Mouse (Mus musculus) c-Kit-negative CD71-positive TER-119-positive erythroid progenitor cells, embryonic 14.5 days (primary cell): ENCODE measurements around the gene Fblim1.
"Not testable (repeated sequence)": the region's sequence is repeated elsewhere in the genome, so short reads cannot be mapped to it uniquely, and the experiment has no call there.

Experiments used
- DNase-seq: peaks from one replicate; pipeline ENCODE4 v3.0.0-alpha.2; 2013; ENCODE audit warnings: low read depth, low spot score

Fblim1 gene

DNA sequence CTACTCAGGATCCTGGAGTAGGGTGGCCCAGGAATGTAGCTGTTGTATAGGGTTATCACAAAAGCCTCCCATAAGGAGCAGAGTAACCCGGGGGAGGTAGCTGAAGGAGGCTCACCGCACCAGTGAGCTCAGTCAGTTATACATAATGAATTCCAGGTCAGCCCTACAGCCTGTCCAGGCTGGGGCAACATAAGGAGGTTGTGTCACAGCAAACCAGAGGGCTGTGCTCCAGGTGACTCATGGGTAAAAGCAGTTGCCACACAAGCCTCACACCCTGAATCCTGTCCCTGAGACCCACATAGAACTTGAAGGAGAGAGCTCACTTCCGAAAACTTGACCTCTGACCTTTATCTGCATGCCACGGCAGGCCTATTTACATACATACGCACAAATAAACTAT is 36.9 kb downstream of the Fblim1 start:
- no peak for DNase-seq

DNA sequence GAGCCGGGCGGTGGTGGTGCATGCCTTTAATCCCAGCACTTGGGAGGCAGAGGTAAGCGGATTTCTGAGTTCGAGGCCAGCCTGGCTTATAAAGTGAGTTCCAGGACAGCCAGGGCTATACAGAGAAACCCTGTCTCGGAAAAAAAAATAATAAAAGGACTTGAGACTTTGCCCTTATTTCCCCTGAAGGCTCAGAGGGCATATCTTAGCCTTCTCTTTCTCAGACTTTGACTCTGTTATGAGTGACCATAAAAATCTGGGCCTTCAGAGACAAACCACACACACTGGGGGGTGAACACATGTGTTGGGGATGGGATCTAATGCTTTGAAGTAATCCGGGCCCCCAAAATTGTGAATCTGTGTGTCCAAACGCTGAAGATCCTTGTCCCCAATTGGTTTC is 38.7 kb downstream of the Fblim1 start:
- not testable (repeated sequence) for DNase-seq

DNA sequence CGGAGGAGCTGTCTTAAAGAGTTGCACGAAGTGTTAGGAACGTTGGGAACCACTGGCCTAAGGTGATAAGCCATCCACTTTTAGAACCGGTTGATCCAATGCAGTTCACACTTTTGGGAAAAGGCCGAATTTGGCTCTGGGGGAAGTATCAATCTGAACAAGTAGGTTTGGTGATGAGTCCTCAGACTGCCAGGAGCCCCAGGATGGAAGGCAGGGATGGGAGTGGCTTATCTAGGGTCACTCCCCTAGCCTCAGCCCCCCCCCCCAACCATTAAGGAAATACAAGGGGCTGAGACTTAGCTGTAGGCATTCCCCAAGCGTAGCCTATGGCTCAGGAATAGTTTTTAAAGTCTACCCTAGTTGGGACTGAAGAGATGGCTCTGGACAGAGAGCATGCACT is 39.7 kb downstream of the Fblim1 start:
- no peak for DNase-seq

DNA sequence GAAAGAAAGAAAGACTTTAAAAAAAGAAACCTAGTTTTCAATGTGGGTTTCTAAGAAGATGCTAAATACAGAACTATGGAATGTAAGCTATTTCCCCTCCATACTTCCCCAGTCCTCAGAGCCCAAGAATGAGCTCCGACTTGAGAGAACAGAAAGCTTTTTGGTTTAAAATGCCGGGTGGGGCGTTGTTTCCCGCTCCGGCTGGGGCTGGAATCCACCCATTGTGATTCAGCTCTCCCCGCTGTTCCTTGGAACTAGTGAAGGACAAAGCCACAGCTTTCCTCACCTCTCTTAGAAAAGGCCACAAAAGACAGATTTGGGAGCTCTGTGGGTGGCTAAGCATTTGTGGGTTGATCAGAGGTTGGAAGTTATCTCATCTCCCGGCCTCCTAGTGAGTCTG is 40.6 kb downstream of the Fblim1 start:
- no peak for DNase-seq

DNA sequence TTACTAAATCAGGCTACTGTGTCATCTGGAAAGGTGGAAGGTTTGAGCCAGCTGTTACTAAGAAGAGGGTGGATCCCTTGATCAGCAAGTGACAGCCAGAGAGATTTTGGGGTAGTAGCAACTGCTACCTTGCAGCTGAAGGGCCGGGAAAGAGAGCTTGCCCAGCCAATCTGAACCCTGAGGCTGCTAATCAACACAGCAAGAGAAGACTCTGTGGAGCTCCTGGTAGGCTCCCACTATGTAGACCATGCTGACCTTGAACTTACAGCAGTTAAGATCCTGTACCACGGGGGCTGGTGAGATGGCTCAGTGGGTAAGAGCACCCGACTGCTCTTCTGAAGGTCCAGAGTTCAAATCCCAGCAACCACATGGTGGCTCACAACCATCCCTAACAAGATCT is 41.2 kb downstream of the Fblim1 start:
- DNase-seq: no peak

DNA sequence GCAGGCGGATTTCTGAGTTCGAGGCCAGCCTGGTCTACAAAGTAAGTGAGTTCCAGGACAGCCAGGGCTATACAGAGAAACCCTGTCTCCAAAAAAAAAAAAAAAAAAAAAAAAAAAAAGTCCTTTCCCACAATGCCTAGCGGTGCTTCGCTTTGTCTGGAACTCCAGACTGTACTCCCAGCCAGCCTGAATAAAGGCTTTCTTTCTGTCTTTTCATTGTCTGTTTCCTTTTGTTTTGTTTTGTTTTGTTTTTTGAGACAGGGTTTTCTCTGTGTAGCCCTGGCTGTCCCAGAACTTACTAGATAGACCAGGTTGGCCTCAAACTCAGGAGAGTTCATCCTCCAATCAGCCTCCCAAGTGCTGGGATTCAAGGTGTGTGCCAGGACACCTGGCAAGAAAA is 41.7 kb downstream of the Fblim1 start:
- no peak for DNase-seq

DNA sequence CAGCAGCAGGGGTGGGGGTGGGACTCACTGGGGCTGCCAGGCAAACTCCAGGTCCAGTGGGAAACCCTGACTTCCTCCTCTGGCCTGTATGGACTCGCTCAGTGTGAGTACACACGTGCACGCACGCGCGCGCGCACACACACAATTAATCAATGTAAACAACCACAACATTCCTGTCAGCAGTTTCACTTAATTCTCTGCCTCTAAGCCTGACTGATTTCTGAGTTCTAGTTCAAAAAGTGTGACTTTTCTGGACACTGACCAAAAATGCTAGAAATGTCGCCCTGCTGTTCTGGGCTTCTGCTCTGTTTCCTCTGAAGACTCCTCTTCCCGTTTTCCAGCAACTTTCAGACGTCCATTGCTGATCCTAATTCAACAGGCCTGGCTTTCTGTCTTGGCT is 43.6 kb downstream of the Fblim1 start:
- no peak for DNase-seq

DNA sequence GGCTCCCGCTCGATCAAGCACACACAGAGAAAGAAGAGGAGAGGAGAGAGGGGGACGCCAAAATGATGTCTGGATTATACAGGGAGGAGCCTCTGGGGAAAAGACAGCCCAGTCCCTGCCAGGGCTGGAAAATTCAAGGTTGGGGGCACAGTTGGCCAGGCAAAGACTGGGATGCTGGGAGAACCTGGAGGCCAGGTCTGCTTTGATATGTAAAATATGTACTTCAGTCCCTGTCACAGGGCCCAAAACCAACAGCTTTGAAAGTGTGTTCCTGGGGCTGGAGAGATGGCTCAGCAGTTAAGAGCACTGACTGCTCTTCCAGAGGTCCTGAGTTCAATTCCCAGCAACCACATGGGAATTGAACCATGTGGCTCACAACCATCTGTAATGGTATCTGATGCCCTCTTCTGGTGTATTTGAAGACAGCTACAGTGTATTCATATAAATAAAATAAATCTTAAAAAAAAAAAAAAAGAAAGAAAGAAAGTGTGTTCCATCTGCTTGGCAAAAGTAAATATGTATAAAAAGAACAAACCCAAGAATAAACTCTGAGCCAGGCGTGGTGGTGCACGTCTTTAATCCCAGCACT is 44.5 kb downstream of the Fblim1 start:
- DNase-seq: not testable (repeated sequence)

DNA sequence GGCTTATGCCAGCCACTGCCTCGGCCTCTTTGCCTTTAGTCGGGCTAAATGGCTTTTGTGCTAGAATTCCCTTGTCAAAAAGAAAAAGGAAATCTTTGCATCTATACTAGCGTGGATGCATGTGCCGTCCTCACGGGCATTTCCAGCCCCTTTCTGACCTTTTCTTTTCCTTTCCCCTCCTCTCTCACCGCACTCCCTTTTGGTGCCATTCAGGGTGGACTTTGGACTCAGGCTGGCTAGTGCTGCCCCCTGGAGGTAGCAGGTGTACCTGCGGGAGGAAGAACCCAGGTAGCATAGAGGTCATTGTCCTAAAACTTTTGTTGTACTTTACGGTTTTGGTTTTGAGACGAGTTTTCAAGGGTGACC is 46.0 kb downstream of the Fblim1 start:
- peak; percentile 79 for DNase-seq

DNA sequence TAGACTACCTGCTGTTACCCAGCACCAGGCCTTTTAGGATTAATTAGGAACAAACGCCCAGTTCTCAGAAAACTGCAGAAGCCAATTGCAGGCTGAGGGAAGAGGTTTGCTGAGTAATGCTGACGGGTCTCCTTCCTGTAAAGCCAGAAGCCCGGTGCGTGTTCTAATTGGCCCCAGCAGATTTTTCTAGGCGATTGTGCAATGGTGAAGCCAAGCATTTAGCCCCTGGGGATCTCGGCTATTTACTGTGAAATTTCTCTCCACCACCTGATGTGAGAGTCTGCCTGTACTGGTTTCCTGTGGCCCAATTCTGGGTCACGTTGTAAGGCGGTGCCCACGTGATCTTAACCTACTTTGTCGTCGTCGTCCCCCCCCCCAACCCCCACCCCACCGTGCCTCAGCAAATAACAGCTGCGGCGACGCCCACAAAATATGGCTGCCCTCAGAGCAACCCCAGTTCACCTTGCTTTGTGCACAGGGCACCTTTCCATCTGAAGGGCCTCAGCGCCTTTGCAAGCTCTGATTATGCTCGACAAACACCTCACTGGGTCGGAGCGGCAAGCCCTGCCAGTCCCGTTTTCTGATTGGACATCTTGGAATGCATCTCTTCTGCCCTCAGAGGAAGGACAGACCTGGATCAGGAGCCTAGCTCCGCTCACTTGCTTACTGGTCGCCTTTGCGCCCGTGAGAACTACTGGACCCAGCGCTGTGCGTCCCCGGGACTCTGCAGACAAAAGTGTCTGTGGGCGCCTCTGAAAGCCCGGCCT is 46.6 kb downstream of the Fblim1 start:
- peak; percentile 86 for DNase-seq

DNA sequence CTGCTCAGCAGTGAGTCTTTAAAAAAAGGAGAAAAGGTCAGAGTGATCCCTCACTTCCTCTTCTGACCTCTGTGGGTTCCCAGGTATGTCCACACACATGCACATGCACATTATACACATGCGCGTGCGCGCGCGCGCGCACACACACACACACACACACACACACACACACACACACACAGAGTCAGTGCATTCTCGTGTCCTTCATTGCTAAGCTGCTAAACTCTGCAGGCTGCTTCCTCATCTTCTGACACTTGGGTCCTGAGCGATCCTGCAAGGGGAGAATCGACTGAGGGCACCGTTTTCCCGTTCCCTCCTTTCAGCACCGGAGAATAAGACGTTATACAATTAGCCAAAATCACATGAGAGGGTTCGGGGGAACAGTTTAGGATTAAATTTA is 47.2 kb downstream of the Fblim1 start:
- DNase-seq: no peak

DNA sequence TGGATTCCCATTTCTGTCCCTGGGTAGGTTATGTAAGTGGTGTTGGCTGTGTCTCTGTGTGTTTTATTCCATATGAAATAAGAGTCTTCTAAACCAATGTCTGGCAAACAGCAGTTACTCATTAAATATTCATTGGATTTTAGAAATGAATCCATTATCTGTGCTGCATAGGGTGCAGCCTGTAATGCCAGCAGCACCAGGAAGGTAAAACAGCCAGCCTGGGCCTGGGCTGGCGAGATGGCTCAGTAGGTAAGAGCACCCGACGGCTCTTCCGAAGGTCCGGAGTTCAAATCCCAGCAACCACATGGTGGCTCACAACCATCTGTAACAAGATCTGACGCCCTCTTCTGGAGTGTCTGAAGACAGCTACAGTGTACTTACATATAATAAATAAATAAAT is 49.7 kb downstream of the Fblim1 start:
- not testable (repeated sequence) for DNase-seq

DNA sequence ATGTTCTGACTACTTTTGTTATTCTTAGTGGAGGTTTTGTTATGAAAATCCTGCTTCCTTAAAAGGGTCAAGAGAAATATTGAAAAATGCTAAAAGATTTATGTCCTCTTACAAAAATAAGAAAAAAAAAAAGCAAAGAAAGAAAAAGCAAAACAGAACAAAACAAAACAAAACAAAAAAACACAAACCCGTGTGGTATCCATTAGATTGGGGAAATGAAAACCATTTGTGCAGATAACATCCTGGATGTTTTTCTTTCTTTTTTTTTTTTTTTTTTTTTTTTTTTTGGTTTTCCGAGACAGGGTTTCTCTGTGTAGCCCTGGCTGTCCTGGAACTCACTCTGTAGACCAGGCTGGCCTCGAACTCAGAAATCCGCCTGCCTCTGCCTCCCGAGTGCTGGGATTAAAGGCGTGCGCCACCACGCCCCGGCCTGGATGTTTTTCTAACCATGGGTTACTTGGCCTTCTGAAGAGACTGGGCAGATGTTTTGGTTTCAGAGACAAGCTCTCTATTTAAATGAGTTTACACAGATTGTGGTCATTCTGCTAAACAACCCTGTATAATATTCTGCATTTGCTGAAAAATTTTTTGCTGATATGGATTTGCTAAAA is 51.5 kb downstream of the Fblim1 start:
- not testable (repeated sequence) for DNase-seq

DNA sequence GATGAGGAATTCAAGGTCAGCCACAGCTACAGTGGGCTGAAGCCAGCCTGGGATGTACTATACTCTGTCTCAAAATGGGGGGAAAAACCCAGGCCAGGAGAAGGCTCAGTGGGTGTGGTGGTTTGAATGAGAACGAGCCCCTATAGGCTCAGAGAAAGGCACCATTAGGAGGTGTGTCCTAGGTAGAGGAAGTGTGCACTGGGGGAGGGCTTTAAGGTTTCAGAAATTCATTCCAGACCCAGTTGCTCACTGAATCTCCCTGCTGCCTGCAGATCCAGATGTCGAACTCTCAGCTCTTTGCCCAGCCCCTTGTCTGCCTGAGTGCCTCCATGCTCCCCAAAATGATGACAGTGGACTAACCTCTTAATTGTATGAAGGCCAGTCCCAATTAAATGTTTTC is 53.4 kb downstream of the Fblim1 start:
- DNase-seq: no peak

DNA sequence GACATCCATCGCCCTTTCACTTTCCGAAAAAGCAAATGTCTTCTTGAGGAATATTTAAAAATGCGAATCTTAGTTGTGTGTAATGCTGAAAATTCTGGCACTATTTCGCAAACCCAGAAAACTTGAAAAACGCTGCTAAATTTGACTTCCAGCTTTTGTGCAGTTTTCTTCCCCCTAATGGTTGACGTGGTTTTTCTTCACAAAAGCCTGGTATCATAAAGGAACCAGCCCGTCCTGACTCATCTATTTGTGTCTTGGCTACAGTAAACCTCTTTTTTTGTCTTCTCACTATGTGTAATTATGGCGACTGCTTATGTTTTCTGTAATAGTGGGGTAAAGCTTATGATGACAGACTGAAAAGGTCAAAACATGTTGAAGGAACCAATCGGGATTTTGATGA is 58.6 kb downstream of the Fblim1 start:
- no peak for DNase-seq

DNA sequence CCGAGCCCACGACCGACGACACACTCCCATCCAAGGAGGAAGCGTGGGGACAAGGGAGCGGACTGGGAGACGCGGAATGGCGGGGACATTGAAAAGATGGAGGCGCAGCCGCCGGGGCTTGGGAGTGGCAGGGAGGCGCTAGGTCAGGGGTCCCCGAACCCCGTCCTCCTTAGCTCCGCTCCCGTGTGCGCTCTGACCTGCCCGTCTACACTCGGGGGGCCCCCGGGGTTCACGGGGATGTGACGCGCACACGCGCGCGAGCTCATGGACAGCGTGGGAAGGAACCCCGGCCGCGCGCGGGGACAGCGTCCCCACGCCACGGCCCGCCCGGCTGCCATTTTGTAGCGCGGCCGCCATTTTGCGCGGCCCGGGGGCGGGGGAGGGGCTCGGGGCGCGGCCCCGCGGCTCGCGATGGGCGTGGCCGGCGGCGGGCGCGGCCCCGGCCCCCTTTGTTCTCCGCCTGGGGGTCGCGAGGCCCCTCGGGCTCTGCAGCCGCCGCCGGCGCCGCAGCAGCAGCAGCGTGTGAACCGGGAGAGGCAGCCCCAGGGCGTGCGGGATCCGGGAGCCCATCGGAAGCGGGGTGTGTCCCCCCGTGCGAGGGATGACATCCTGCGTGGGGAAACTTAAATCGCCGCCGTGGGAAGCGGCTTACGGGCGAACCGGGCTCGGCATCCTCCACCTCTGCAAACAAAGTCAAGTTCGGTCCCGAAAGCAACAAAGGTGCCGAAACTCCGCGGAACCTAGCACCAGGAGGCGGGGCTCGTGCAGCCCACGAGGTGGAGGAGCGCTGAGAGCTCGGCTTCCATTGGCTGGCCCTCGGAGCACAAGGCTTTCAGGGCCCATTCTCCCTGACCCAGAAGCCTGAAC is 59.3 kb downstream of the Fblim1 start:
- DNase-seq: peak; percentile 73

DNA sequence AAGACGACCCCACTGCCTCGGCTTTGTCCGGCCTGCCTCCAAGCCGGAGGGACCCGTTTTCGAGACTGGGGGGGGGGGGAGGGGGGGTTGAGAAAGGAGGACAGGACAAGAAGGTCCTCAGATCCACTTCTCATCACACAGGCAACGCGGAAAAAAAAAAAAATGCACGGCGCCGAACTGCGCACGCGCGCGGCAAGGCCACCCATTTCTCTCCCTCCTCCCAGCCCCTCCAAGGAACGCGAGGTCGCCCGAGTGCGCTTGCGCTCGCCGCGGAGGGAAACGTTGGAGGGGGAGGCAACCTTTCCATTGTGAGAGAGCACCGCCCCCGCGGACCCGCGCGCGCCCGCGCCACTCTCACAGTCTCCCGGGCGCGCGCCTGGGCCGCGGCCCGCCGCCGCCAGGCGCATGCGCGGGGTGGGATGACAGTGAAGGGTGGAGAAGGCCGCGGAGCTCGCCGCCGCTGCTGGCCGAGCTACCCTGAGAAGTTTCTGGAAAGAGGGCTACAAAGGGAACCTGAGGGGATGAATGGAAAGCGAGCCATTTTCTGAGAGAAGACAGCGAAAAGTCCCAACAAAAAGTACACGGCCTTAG is 60.1 kb downstream of the Fblim1 start:
- peak; percentile 98 for DNase-seq

DNA sequence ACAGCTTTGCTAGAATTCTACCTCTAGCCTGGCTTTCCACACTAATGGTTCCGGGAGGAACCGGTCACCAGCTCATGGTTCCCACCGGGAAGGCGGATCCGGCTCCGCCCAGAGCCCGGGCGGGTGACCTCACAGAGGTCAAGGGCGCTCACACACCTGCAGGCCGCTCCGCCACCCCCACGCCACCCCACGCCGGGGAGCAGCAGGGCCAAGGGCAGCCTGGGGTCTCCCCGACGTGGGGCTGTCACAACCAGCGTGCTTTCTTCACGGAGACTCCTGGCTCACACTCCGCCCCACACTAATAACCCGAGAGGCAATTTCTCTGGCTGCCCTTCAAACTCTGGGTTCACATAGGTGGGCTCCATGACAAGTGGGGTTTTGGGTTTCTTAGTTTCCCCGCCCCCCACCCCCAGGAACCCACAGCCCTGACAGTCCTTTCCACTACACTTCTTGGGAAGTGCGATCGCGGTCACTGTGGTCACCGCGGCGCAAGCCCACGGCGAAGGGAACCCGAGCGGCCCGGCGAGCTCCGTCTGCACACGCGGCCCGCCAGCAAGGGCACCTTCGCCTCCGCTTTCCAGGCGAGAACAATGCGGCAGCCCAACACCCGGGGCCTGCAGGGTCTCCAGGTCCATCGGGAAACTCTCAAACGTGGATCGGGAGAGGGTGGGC is 60.7 kb downstream of the Fblim1 start:
- peak; percentile 33 for DNase-seq

DNA sequence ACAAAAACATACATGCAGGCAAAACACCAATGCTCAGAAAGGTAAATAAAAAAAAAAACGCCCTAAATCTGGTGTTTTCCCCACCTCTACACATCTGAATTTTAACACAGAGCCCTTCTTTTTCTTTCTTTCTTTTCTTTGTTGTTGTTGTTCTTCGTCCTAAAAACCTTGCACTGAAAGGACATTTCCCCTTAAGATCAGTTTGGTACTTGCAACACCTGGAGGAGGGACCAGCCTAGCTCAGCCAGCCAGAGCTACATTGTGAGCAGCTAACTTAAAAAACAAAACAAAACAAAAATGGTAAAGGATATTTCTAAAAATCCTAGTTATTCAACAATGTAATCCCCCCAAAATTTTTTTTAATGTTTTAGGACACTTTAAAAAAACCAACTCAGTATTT is 61.4 kb downstream of the Fblim1 start:
- DNase-seq: no peak

DNA sequence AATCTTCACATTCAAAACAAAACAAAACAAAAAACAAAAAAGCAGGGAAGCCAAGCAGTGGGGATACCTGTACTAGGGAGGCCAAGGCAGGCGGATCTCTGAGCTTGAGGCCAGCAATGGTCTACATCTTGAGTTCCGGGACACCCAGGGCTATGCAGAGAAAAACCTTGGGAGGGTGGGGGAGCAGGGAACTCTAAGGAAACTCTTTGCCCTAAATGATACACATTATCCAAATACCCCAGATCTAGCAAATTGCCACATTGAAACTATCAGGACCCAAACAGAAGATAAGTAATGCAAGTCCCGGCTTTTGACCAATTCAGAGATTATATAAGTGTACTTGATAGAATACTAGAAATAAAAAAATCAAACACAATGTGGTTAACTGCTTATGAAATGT is 62.3 kb downstream of the Fblim1 start:
- no peak for DNase-seq

DNA sequence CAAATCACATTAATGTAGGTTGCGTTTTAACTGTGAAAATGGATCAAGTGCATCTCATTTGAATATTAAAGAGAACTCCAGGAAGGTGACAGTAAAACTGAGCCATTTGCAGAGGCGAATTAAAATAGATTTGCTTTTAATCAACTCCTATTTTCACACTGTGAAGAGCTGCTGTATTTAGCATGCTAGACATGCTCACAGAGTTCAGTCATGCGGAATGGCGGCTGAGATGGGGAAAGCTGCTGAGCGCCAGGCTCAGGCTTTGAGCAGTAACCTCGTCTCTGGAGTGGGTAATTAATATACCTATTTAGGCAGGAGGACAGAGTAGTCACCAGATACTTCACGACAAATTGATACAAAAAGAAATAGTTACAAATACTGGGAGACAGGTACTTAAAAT is 64.0 kb downstream of the Fblim1 start:
- DNase-seq: no peak
